Mouse (Mus musculus): ENCODE measurements at regions not wholly inside any gene's neighbourhood (a gene's known extent, or its start where the extent isn't known, plus 50 kb on each side); places are given as distances from the start of the nearest gene placed in this dataset.

DNA sequence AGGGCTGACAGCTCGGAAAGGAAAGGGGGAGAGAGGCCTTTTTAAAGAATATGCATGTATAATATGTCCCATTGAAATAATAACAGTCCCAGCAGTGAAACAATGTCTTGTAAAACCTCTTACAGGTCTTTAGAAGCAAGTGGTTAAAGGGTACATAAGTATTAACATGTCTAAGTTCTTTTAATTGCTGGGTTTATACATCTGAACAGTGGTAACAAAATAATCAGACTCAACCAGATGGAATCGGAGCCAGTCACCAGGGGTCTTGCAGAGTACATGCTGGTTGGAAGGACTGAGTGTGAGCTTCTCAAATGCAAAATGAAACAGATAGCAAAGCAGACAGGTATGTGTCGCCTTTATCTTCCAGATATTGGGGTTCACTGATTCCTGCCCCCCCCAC, 317.3 kb downstream of the Nsun3 start:
- DNase-seq = no peak

DNA sequence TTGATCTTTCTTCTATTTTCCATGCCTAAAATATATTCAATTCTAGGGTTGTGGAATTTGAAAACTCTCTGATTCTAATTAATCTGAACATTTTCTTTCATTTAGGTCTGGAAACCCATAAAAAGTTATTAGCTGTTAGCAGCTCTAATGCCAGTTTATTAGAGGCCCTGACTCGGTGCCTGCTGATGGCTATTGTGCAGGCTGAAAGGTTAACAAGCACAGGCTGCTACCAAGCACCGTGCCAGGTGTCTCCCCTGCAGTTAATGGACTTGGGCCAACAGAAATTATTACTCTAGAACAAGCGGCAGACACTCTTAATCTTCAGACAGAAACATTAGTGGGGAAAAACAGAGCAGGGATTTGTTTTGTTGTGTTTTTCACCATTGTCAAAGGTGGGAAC, 317.8 kb downstream of the Nsun3 start:
- DNase-seq = peak; percentile 12

DNA sequence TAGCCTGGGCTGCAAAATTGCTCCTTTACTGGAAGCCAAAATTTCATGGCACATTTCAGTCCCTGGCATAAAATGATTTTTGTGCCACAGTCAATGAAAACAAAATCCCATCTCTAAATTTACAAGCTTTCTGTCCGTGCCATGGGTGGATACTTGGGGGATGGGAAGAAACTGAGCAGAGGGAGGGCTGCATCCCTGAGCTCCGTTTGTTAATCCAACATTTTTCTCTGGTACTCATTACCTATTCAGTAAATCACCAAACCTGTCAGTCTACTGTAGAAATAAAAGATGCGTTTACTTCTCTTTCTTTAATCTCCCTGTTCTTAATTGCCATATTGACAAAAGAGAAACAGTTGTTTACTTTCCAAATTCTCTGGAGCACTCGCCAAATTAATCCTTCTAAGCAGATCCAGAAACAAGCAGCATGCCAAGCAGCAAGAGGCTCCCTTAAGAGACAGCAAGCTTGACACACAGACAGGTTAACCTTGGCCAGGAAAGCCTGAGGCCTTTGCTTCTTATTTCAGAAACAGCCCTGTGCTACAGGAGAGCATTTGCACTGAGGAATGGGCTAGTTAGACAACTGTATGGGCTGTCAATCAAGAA, 326.6 kb downstream of the Nsun3 start:
- no peak for DNase-seq

DNA sequence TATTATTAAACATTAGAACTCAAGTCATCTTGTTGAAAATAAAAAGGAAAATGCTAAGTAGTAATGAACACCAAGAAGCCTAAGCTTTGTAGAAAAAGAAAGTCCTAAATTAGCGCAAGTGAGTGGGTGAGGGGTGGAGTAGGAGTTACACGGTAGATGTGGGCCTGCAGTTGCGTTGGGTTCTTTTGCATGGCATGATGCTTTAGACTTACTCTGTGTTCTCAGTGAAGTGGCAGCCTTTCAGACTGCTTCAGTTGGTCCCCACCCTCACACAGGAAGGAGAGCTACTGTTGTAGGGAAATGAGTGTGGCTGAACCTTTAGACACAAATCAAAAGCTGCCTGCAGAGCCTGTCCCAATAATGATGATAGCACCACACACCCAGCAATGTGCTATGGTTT, 336.9 kb downstream of the Nsun3 start:
- no peak for DNase-seq

DNA sequence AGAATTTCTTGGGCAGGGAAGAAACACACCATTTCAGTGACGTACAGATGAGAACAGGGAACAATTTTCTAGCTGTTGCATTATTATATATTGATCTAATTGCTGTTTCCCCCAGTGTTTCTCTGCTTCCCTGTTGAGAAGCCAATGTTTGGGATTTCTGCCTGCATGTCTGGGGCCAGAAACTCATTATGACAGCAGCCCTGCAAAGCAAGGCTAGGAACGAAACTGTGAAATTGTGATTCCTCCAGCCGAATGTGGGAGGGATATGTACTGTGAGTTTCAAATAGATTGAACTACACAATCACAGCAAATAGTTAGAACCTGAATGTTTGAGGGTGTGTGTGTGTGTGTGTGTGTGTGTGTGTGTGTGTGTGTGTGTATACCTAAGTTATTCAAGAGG, 339.2 kb downstream of the Nsun3 start:
- no peak for DNase-seq

DNA sequence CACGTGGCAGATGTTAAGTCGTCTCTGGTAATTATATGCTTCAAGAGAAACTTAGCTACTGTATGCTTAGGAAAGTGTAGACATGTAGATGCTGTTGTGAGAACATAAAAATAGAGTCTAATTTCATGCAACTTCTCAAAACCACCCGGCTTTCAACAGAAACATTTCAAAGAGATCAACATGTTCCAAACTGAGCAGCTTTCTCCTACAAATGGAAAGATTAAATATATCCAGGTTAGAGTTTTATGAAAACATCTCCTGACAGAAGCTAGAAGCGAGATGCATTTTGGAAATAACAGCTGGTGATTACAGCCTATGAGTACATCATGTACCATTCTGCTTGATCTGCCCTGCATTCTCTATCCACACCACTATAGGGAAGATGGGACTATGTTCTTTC, 345.4 kb downstream of the Nsun3 start:
- no peak for DNase-seq

DNA sequence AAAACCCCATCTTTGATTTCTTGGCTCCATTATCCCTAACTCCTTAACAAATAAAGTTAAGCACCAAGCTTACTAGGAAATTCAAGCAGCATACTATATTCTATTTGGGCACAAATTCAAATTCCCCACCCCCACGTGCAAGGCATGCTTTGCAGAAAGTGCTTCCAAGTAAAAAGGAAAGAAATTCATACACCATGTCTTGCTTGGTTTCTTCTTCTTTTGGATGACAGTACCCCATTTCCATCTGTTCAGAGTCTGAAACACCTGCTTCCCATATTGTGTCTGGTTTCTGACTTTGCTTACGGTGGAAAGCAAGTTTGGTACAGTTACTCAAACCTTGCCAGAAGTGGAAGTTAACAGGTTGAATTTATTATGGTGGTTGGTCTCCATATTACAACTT, 353.5 kb downstream of the Nsun3 start:
- no peak for DNase-seq

DNA sequence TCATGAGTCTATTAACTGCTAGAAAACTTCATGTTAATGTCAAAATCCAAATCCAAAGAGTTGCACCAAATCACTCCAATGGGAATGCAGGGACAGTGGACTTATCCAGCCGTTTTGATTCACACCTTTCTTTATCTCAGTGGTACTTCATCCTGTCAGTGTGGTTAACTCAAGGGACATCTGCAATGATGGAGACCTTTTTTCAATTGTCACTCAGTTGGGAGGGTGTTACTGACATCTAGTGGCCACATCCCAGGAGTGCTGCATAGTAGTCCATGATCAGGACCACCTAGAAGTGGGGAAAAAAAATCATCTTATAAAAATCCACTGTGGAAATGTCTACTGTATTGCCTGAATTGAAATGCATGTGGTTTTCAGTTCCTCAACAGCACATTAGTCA, 372.1 kb downstream of the Nsun3 start:
- peak; percentile 59 for DNase-seq

DNA sequence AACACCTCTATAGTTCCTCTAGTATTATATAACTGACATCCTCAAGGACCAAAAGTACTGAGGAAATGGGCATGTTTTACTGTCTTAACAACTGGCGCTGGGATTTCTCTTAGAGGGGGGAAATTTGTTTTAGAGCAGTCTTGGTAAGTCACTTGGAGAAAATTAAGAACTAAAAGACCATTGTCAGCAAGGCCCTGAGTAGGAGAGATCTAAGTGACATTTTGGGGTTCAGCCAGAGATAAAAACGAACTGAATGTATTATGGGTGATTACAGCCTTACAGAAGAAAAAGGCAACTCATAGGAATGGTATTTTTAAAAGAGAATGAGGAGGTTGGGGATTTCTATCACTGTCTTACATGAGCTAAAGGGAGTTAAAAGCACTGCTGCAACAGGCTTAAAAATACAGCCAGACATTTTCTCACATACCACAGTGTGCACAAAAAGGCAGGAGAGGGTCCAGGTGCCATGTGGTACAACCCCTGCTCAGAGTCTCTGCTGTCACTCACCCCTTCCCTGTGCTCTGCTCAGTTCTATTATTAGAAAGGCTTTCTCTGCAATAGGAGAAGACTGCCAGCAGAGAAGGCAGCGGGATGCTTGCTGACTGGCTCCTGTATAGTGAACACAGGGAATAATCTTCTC, 379.0 kb downstream of the Nsun3 start:
- DNase-seq = no peak

DNA sequence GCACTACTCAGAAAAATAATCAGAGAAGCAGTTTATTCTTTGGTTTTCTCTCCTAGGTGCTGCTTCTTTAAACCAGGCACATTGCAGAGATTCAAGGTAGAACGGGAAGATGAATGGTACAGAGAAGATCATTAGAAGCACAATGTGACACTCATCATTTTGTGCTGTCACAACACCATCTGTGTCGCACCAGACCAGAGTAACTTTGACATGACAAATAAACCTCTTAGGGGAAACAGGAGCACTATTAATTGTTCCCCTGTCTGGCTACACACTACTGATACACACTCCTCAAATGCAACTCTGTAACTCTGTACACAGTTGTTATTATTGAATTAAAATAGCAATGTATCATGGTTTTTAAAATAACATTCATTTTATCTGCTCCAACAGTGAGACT, 380.2 kb downstream of the Nsun3 start:
- DNase-seq = no peak

DNA sequence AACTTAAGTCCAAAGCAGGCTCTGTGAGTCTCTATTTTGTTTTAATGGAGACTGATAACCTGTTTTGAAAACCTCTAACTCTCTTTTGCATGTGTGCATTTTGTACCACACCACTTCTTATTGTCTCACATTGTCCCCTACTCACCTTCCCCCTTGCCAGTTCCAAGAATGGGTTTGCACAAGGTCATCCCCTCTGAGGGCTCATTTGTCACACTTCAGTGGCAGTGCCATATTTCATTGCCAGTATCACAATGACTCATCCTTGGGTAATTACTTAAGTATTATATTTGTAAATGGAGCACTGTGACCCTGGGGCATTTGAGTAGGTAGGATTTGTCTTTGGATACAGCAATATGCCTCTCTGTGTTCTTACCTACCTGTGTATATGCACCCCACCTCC, 429.3 kb downstream of the Nsun3 start:
- no peak for DNase-seq

DNA sequence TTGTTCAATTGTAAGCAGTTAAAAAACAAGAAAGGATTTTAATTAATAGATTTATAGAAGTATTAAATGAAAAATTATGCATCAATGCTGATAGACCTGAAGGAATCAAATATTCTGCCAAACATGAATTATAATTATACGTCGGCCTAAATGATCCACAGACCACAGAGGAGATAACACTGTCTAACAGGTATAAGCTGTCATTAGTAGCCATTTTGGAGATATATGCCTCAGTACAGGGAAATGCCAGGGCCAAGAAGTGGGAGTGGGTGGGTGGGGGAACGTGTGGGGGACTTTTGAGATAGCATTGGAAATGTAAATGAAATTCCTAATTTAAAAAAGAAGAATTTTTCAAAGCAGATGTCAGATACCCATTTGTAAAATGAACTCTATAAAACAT, 430.3 kb downstream of the Nsun3 start:
- no peak for DNase-seq

DNA sequence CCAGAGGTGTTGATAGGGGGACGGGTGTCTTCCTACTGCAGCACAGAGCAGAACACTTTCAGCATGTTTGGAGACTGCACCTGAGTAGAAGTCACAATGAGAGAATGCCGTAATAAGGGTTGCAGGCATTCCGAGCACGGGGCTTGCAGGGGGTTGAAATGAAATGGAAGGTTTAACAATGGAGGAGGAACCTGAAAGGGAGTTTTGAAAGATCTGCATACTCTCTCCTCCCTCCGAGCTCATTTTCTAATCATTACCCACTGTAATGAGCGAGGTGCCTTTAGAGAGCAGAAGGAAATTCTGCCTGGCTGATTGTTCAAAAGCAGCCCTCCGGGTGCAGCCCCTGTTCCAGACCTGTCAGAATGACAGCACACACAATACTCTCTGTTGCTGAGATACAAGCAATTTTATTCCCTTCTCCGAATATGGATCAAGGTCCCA, 430.8 kb downstream of the Nsun3 start:
- DNase-seq = peak; percentile 14

DNA sequence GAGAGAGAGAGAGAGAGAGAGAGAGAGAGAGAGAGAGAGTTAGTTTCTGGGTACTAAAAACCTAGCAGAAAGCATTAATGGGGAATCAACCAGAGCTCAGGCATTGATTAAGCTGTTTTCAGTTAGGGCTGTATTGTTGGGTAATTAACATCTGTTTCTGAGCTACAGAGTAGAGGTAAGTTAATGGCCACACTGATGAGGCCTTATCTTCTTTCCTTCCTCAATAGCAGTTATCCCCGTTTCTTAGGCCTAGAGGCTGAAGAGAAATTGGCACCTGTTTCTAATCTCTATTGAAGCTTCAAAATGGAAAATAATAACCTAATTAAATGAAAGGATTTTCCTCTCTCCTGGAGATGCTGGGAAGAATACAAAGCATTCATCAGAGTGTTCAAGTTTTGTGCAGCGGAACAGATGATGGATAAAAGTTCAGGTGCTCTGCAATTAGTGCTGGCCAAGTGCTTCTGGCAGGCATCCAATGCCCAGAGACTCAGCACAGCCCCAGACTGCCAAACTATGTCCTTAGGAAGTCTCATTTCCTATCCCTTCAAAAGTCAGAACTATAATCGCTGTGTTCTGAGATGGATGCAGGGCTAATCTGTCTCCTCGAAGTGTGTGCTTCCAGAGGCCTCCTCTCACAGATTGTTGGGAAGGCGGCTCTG, 459.1 kb downstream of the Nsun3 start:
- DNase-seq = no peak

DNA sequence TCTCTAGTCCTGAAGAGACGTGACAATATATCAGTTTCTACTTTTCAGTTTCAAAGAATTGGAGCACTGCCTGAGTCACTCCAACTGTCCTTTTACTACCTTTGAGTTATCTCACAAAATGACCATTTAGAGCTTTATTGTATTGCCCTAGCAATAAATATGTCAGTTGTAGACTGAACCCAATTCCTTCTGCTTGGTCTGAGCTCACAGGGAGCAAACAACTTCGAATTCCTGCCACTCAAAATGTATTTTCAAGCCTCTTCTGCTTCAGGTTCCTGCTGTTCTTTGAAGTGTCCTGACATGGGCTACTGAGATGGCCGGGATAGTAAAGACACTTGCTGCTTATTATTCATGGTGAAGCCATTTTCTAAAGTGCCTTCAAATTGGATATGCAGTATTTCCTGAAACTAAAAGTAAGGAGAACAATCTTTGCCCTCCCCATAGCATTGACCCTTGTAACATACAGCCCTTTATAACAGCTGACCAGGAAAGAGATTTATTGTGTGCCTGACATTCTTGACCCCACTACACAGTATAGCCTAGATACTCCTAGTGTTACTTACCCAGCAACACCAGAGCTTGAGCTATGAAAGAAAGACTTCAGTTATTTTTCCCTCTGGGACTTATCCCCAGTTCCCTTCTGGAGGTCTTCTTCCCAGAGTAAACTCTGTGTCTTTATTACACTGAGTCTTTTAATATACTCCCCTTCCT, 460.9 kb downstream of the Nsun3 start:
- DNase-seq = no peak

DNA sequence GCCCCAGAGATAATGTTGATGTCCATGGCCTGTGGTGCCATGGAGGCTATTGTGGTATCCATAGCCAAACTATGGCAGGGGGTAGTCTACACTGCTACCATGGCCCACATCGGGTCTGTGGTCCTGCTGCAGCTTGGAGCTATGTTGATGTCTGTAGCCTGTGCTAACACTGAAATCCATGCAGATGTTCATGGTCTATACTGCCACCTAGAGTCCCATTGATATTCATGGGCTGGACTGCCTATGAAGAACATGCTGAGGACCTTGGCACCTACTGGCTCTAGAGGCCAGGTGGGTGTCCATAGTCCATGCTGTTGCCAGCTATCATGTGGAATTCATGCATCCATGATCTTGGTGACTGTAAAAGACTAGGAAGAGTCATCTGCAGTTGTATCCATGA, 463.8 kb downstream of the Nsun3 start:
- peak; percentile 11 for DNase-seq

DNA sequence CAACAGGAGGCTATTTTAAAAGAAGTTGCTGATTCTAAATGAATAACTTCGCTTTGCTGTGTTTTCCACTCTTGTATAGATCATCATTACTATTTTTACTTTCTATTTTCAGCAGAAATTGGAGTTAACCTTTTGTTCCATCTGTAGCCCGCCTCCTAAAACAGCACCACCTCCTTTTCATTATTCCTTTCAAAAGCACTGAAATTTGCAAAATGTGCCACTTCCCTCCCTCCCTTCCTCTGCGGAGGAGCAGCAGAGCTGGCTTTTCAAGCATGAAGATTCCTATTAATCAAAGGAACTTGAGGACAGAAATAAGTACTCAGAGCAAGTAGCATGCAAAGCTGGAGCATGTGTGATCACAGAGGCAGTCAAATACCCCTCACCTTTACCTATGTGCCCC, 497.7 kb downstream of the Nsun3 start:
- DNase-seq = no peak
